Mouse (Mus musculus): ENCODE measurements around the gene Gm49661. TPM values are rescaled to one million over a fixed set of nuclear protein-coding genes. Genes with fewer than 3 reads are reported as not detected.

The Gm49661 gene
- polyA plus RNA-seq, 1 experiment from 2014 or later: not detected

DNA sequence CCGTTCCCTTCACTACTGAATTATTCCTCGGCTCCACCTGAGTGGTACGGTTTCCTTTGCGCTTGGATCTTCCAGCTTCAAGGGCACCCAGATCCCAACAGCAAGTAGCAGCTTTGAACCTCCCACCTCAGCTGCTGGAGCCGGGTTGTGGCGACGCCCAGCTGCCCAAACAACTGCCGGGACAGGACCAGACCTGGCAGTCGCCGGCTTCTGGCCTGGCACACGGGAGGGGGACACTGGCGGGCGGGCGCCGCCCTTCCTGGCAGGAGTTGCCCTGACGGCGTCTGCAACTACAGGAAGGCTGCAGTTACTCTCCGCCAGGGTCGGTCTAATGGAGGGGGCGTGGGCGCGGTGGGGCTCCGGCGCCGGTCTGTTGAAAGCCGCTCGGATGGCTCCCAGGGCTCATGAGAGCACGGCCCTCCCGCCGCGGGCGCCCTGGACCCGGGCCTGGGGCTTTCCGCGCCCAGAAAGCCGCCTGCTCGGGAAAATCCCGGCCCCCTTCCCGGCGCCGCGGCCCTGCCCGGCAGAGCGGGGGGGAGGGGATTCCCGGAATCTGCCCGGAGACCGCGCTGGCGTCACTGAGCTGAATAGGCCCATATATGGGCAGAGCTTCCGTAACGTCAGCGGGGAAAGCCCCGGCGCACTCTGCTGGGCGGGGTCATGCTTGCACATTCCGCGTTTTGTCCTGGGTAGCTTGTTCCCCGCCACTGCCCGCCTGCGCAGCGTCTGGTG, 7.0 kb upstream of the Gm49661 start:
- DNase-seq (ENCODE audit: low spot score): peak; percentile 95
- peak; percentile 69 for ATAC-seq (replicated peaks; ENCODE audit: insufficient number of reproducible peaks, low FRiP score, low TSS enrichment, low read depth)
- peak overlapping the region; percentile 50 for H3K4me3 ChIP-seq (ENCODE audit: low read depth, low read length)
- H3K9me3 ChIP-seq (replicated peaks; ENCODE audit: control insufficient read depth, low read length): no peaks in the 10 kb centered on the region
- peak overlapping the region; percentile 37 for H3K9ac ChIP-seq (replicated peaks; ENCODE audit: low read length)
- H3K27ac ChIP-seq (replicated peaks; ENCODE audit: low read depth, low read length): no peak overlapping the region
- 1% methylated on average over 58 of the region's 61 CpGs for WGBS
- H3K36me3 ChIP-seq (replicated peaks; ENCODE audit: control insufficient read depth, insufficient read depth, low read depth, low read length): no peaks in the 10 kb centered on the region; the same call in 1 of the 2 replicates
- H3K4me2 ChIP-seq (ENCODE audit: low read depth, low read length): peak overlapping the region; percentile 96
- peaks cover 15% of the 10 kb centered on the region for H3K4me1 ChIP-seq (ENCODE audit: control insufficient read depth, insufficient read depth, low read length)
- peaks cover 22% of the 10 kb centered on the region for H3K27me3 ChIP-seq (ENCODE audit: control insufficient read depth, insufficient read depth, low read length)

DNA sequence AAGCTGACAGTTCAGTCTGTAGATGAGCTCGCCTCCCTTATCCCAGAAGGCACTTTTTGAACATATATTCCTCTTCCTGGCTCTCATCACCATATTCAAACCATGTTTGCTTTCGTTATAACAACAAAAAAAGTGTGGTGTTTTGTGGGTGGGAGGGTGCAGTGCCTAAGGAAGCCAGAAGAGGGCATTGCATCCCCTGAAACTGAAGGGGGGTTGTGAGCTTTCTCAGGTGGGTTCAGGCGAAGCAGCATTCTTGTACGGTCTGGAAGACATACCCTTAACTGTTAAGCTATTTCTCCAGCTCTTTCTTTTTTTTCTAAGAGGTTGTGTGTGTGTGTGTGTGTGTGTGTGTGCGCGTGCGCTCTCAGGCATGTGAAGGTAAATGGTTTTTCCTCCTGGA, 6.2 kb upstream of the Gm49661 start:
- Histone ChIP-seq H3K4me2 (ENCODE audit: low read depth, low read length) (peak overlapping the region; percentile 96; the same call in 1 of the 2 replicates), H3K9me3 (replicated peaks; ENCODE audit: control insufficient read depth, low read length) (no peaks in the 10 kb centered on the region), H3K27me3 (ENCODE audit: control insufficient read depth, insufficient read depth, low read length) (peaks cover 21% of the 10 kb centered on the region), H3K9ac (replicated peaks; ENCODE audit: low read length) (no peak overlapping the region), H3K4me1 (ENCODE audit: control insufficient read depth, insufficient read depth, low read length) (peaks cover 18% of the 10 kb centered on the region), H3K36me3 (replicated peaks; ENCODE audit: control insufficient read depth, insufficient read depth, low read depth, low read length) (peaks cover 3% of the 10 kb centered on the region), H3K4me3 (ENCODE audit: low read depth, low read length) (no peak overlapping the region), H3K27ac (replicated peaks; ENCODE audit: low read depth, low read length) (no peak overlapping the region)
- WGBS: 23% methylated on average over 7 of the region's 7 CpGs
- DNase-seq (ENCODE audit: low spot score) (peak; percentile 70), ATAC-seq (replicated peaks; ENCODE audit: insufficient number of reproducible peaks, low FRiP score, low TSS enrichment, low read depth) (no peak)

DNA sequence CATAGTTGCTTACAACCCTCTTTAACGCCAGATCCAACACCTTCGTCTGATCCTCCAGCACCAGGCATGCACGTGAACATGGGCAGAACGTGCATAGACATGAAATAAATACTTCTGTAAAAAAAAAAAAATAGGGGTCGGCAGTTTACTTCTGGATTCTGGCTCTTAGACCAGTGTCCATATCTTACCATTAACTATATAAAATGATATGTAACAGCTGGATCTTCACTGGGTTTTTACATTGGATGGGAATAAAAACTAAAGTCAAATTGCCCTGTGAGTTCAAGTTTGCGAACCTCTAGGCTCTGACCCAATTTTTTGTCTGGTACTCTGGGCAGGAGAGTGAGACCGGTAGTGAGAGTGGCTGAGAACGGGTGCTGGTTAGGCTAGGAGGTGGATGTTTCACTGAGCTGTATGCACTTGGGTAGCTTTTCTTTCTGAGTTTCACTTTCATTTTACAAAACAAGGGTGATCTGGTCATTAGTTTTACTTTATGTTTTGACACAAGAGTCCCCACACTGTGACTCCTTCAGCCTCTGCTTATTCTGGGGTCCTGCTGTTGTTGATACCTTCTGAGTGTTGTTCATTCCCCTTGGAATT, 5.4 kb upstream of the Gm49661 start:
- no peak overlapping the region for H3K4me3 ChIP-seq (ENCODE audit: low read depth, low read length)
- peaks cover 18% of the 10 kb centered on the region for H3K27me3 ChIP-seq (ENCODE audit: control insufficient read depth, insufficient read depth, low read length)
- H3K9ac ChIP-seq (replicated peaks; ENCODE audit: low read length): no peak overlapping the region
- 79% methylated on average over 8 of the region's 8 CpGs for WGBS
- no peak for ATAC-seq (replicated peaks; ENCODE audit: insufficient number of reproducible peaks, low FRiP score, low TSS enrichment, low read depth)
- H3K27ac ChIP-seq (replicated peaks; ENCODE audit: low read depth, low read length): no peak overlapping the region
- DNase-seq (ENCODE audit: low spot score): no peak
- H3K4me2 ChIP-seq (ENCODE audit: low read depth, low read length): no peak overlapping the region
- no peaks in the 10 kb centered on the region for H3K9me3 ChIP-seq (replicated peaks; ENCODE audit: control insufficient read depth, low read length)
- peaks cover 3% of the 10 kb centered on the region for H3K36me3 ChIP-seq (replicated peaks; ENCODE audit: control insufficient read depth, insufficient read depth, low read depth, low read length)
- H3K4me1 ChIP-seq (ENCODE audit: control insufficient read depth, insufficient read depth, low read length): peaks cover 16% of the 10 kb centered on the region

DNA sequence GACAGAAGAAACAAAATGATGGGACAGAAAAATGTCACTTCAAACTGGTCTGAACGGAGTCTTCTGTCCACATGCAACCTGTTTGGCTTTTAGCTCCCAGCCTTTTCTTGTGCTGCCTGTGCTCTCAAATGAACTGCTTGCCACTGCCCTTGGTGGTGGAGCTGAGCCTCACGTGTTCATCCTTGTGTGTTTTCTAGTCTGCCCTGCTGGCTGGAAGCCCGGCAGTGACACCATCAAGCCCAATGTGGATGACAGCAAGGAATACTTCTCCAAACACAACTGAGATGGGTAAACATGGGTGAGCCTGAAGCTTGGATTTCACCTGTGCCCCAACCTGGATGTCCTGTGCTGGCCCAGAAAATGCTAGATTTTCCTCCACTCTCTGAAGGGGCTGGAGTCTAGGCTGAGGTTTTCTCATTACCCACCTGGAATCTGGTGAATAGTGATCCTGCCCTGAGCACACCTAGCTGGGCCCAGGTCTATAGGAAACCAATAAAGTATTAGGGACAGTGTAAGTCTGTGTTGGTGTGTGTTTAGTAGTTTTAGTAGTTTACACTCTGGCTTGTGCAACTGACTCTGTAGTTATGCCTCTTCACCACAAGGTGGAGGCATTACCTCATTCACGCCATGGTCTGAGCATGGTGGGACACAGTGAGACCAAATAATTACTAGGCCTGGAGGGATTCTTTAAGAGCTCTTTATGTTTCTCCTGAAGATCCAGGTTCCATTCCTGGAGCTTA, 4.7 kb upstream of the Gm49661 start:
- ATAC-seq (replicated peaks; ENCODE audit: insufficient number of reproducible peaks, low FRiP score, low TSS enrichment, low read depth) (no peak), DNase-seq (ENCODE audit: low spot score) (peak; percentile 80)
- H3K9ac ChIP-seq (replicated peaks; ENCODE audit: low read length): no peak overlapping the region
- WGBS: 70% methylated on average over 4 of the region's 4 CpGs
- H3K4me2 ChIP-seq (ENCODE audit: low read depth, low read length): no peak overlapping the region
- H3K27me3 ChIP-seq (ENCODE audit: control insufficient read depth, insufficient read depth, low read length): peaks cover 16% of the 10 kb centered on the region
- peaks cover 3% of the 10 kb centered on the region for H3K36me3 ChIP-seq (replicated peaks; ENCODE audit: control insufficient read depth, insufficient read depth, low read depth, low read length)
- no peak overlapping the region for H3K4me3 ChIP-seq (ENCODE audit: low read depth, low read length)
- peaks cover 14% of the 10 kb centered on the region for H3K4me1 ChIP-seq (ENCODE audit: control insufficient read depth, insufficient read depth, low read length)
- H3K27ac ChIP-seq (replicated peaks; ENCODE audit: low read depth, low read length): no peak overlapping the region
- H3K9me3 ChIP-seq (replicated peaks; ENCODE audit: control insufficient read depth, low read length): no peaks in the 10 kb centered on the region

DNA sequence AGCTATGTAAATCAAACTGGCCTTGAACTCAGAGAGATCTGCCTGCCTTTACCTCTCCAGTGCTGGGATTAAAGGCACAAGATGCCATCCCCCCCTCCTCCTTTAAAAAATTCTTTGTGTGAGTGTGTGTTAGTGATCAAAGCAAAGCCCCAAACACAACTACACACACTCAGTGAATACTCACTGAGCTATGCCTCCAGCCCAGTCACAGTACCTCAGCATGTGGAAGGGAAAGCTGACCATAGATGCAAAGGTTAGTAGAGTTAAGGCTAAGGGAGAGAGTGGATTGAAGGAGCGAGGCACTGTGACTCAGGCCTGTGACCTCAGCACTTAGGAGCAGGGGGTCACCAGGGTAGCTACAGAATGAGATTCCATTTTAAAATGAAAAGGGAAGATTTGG, 3.8 kb upstream of the Gm49661 start:
- Histone ChIP-seq H3K4me3 (ENCODE audit: low read depth, low read length) (no peak overlapping the region), H3K36me3 (replicated peaks; ENCODE audit: control insufficient read depth, insufficient read depth, low read depth, low read length) (peaks cover 3% of the 10 kb centered on the region), H3K4me1 (ENCODE audit: control insufficient read depth, insufficient read depth, low read length) (peaks cover 13% of the 10 kb centered on the region), H3K9ac (replicated peaks; ENCODE audit: low read length) (no peak overlapping the region), H3K27ac (replicated peaks; ENCODE audit: low read depth, low read length) (no peak overlapping the region), H3K4me2 (ENCODE audit: low read depth, low read length) (no peak overlapping the region), H3K27me3 (ENCODE audit: control insufficient read depth, insufficient read depth, low read length) (peaks cover 11% of the 10 kb centered on the region), H3K9me3 (replicated peaks; ENCODE audit: control insufficient read depth, low read length) (no peaks in the 10 kb centered on the region)
- DNase-seq (ENCODE audit: low spot score): no peak
- WGBS: 77% methylated on average over 1 of the region's 1 CpGs
- ATAC-seq (replicated peaks; ENCODE audit: insufficient number of reproducible peaks, low FRiP score, low TSS enrichment, low read depth): no peak

DNA sequence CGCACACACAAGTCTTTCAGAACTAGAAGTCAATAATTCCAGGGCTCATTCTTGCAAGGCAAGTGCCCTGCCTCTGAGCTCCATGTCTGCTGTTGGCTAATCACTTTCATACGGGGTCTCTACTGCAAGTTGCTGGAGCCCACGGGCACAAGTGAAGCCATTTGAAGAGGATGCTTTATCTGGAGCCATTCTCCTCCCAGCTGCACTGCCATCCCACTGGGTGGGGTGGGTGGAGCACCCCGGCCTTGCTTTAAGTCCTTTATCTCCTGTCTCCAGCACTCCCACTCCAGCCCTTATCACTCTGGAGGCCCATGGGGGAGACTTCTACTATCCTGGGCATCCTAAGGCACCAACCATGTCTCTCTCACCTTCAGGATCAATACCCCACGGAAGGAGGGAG, 1.7 kb upstream of the Gm49661 start:
- Histone ChIP-seq H3K27me3 (ENCODE audit: control insufficient read depth, insufficient read depth, low read length) (no peaks in the 10 kb centered on the region), H3K36me3 (replicated peaks; ENCODE audit: control insufficient read depth, insufficient read depth, low read depth, low read length) (peaks cover 3% of the 10 kb centered on the region), H3K4me2 (ENCODE audit: low read depth, low read length) (peak overlapping the region; percentile 86), H3K4me3 (ENCODE audit: low read depth, low read length) (peak overlapping the region; percentile 63), H3K9me3 (replicated peaks; ENCODE audit: control insufficient read depth, low read length) (no peaks in the 10 kb centered on the region), H3K4me1 (ENCODE audit: control insufficient read depth, insufficient read depth, low read length) (peaks cover 5% of the 10 kb centered on the region), H3K9ac (replicated peaks; ENCODE audit: low read length) (peak overlapping the region; percentile 97), H3K27ac (replicated peaks; ENCODE audit: low read depth, low read length) (no peak overlapping the region)
- ATAC-seq (replicated peaks; ENCODE audit: insufficient number of reproducible peaks, low FRiP score, low TSS enrichment, low read depth) (no peak), DNase-seq (ENCODE audit: low spot score) (no peak)
- 62% methylated on average over 5 of the region's 5 CpGs for WGBS

DNA sequence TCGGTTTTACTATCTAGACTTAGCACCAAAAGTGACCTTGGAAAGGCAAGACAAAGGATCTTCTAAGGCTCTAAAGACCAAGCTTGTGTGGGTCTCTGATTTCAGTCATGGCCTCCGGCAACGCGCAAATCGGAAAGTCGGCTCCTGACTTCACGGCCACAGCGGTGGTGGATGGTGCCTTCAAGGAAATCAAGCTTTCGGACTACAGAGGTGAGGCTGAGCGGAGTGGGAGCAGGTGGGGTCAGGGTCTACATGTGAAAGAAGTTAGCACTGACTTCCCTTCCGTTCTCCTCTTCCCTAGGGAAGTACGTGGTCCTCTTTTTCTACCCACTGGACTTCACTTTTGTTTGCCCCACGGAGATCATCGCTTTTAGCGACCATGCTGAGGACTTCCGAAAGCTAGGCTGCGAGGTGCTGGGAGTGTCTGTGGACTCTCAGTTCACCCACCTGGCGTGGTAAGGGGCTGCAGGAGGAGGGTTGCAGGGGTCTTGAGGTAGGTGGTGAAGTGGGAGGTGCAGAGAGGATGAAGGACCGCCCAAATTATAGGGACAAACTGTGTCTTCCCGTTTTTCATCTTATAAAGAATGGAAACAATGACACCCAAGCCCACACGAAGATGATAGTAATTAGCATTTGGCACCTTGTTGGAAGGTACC, 1.0 kb upstream of the Gm49661 start:
- H3K27me3 ChIP-seq (ENCODE audit: control insufficient read depth, insufficient read depth, low read length): no peaks in the 10 kb centered on the region
- WGBS: 13% methylated on average over 21 of the region's 21 CpGs
- peak overlapping the region; percentile 78 for H3K27ac ChIP-seq (replicated peaks; ENCODE audit: low read depth, low read length)
- H3K4me2 ChIP-seq (ENCODE audit: low read depth, low read length): peak overlapping the region; percentile 86
- peak overlapping the region; percentile 97 for H3K9ac ChIP-seq (replicated peaks; ENCODE audit: low read length)
- peak overlapping the region; percentile 63 for H3K4me3 ChIP-seq (ENCODE audit: low read depth, low read length)
- ATAC-seq (replicated peaks; ENCODE audit: insufficient number of reproducible peaks, low FRiP score, low TSS enrichment, low read depth) (no peak), DNase-seq (ENCODE audit: low spot score) (peak; percentile 52)
- no peaks in the 10 kb centered on the region for H3K9me3 ChIP-seq (replicated peaks; ENCODE audit: control insufficient read depth, low read length)
- H3K4me1 ChIP-seq (ENCODE audit: control insufficient read depth, insufficient read depth, low read length): peaks cover 5% of the 10 kb centered on the region
- H3K36me3 ChIP-seq (replicated peaks; ENCODE audit: control insufficient read depth, insufficient read depth, low read depth, low read length): peaks cover 3% of the 10 kb centered on the region
